Mouse (Mus musculus): ENCODE results near the gene Cdc42ep4. TPM values are rescaled to one million over a fixed set of nuclear protein-coding genes. Genes with fewer than 3 reads are reported as not detected.
A peak's percentile ranks its signal among the peaks of the same experiment; 100 is the strongest.

Cdc42ep4 gene
- polyA plus RNA-seq (2011; ENCODE audit: insufficient read length, low read depth, missing spikeins) = 21.3 and 24.1 TPM in 2 replicates

DNA sequence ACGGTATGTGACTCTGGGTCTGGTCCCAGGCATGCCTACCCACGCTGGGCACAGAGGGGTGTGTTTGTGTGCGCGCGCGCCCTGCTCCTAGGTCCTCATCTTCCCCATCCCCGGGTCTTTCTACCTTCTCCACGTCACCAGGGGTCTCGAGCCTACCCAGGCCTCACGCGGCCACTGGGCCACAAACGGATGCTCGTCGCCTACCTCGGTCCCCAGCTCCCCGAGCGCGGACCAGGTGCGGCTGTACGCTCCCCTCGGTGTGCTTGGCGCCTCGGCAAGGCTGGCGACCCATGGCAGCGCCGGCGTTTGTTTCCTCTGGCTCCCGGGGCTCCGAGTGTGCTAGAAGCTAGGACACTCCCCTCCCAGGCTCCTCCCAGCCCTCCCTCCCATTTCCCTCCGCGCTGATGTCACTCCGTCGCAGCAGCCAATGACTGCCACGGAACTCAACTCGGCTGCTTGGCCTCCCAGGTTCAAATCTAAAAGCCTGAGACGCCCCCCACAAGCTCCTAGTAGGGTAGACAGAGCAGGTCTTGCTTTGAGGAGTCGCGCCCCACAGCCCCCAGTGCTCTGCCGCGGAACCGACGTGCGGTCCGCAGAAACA is at the start of gene Cdc42ep4:
Gene Cdc42ep4, minus strand, starts transcription at position 398 of the 601 bp plus-strand sequence.
- H3K4me1 ChIP-seq (ENCODE audit: control insufficient read depth, insufficient read depth, low read length) = peaks cover 9% of the 10 kb centered on the region; the same call in 1 of the 2 replicates
- peak within 1 kb of the TSS; percentile 85 for H3K27ac ChIP-seq (ENCODE audit: insufficient read depth, low read length)
- peak within 1 kb of the TSS; percentile 87 for H3K4me3 ChIP-seq (ENCODE audit: insufficient read depth, low read length)
- TF ChIP-seq POLR2A (IDR thresholded peaks at IDR 0.05; ENCODE audit: low read depth, low read length) = peak; percentile 92
- no peak for TF ChIP-seq CTCF (IDR thresholded peaks at IDR 0.05; ENCODE audit: borderline replicate concordance, insufficient read depth, low read length)

DNA sequence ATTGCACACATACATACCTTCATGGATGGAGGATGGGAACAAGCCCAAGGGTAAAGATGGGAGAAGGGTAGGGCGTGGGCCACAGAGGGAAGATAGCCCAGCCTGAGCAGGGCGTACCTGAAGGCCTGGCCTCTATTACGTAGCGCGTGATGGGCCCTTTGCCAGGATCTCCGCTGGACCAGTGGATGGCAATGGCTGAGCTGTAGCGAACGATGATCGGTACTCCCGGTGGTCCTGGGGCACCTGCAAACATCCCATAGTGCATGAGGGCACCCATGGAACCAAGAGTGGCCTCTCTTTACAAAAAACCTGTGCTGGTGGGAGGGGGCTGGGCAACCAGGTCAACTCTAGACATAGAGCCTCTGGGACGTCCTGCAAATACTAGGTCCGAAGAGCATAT is 48.3 kb upstream of the Cdc42ep4 start:
- TF ChIP-seq CTCF (IDR thresholded peaks at IDR 0.05; ENCODE audit: borderline replicate concordance, insufficient read depth, low read length) = no peak
- TF ChIP-seq POLR2A (IDR thresholded peaks at IDR 0.05; ENCODE audit: low read depth, low read length) = no peak
- Histone ChIP-seq H3K4me3 (ENCODE audit: insufficient read depth, low read length) (no peak overlapping the region), H3K4me1 (ENCODE audit: control insufficient read depth, insufficient read depth, low read length) (no peaks in the 10 kb centered on the region), H3K27ac (ENCODE audit: insufficient read depth, low read length) (no peak overlapping the region)

DNA sequence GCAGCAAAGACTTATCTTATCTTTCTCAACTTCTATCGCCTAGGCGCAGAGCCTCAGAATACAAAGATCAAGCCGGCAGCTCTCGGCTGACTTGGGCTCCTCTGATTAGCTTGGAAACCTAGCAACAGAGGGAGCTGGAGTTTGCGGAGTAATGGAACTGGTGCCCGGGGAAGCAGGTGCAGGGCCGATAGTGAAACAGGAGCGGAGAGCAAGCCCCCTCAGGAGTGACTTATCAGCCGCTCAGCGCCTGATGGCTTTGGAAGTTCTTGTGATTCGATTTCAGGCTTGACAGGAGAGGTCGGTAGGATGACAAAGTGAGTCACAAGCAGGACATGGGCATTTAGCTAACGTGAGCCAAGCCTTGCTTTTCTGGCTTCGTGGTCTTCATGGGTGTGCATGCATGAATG is 47.4 kb upstream of the Cdc42ep4 start:
- Histone ChIP-seq H3K4me3 (ENCODE audit: insufficient read depth, low read length) (no peak overlapping the region), H3K27ac (ENCODE audit: insufficient read depth, low read length) (no peak overlapping the region)
- no peak for TF ChIP-seq POLR2A (IDR thresholded peaks at IDR 0.05; ENCODE audit: low read depth, low read length)
- TF ChIP-seq CTCF (IDR thresholded peaks at IDR 0.05; ENCODE audit: borderline replicate concordance, insufficient read depth, low read length) = no peak

GRCm38 (mm10) chr11:113798011-113798410 is 46.3 kb upstream of the Cdc42ep4 start:
- no peak overlapping the region for H3K4me3 ChIP-seq (ENCODE audit: insufficient read depth, low read length)
- TF ChIP-seq CTCF (IDR thresholded peaks at IDR 0.05; ENCODE audit: borderline replicate concordance, insufficient read depth, low read length) = no peak
- TF ChIP-seq POLR2A (IDR thresholded peaks at IDR 0.05; ENCODE audit: low read depth, low read length) = no peak
- no peaks in the 10 kb centered on the region for H3K4me1 ChIP-seq (ENCODE audit: control insufficient read depth, insufficient read depth, low read length)
- no peak overlapping the region for H3K27ac ChIP-seq (ENCODE audit: insufficient read depth, low read length)

More for the DNA sequence above, 47.4 kb upstream of the Cdc42ep4 start:
- no peaks in the 10 kb centered on the region for H3K4me1 ChIP-seq (ENCODE audit: control insufficient read depth, insufficient read depth, low read length)

DNA sequence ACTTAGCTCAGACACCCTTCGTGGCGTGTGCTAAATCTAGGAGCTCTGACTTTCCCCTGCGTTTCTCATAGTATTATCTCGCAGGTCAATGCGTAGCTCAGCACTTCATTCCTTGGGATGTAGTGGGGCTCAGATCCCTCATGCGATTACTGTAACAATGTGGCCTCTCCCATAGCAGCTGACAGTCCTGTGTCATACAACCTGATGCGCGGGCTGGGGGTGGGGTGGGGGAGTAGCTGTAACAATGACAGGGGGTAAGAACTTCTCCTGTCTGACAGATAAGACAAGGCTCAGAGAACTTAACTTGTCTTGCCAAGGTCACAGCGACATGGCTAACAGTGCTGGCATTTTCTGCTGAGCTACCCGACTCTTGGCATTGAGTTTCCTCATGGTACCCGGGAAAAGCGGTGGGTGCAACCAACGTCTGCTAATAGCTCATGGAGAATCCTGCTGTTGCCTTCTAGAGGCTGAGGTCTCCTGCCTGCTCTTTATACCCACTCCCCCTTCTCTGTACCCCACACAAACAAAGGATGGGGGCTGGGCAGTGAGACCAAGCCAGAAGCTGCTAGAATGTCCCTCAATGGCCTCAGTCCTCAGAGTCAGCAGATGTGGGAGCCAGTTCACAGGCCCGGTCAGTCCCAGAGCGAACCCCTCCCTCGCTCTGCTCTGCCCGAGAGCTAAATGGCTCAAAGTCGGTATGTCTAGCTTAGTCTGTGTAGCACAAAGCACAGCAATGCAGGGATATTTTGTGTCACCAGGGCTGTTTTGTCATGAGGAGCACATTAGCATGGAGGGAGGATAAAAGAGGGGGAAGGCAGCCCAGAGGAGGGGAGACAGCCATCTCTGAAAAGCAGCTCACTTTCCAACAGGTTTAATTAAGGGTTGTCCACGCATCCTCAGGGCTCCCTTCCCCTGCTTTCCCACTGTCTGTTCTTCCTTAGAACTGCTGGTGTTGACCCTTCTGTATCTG is 45.6 kb upstream of the Cdc42ep4 start:
- Histone ChIP-seq H3K4me1 (ENCODE audit: control insufficient read depth, insufficient read depth, low read length) (no peaks in the 10 kb centered on the region), H3K4me3 (ENCODE audit: insufficient read depth, low read length) (no peak overlapping the region), H3K27ac (ENCODE audit: insufficient read depth, low read length) (no peak overlapping the region)
- TF ChIP-seq POLR2A (IDR thresholded peaks at IDR 0.05; ENCODE audit: low read depth, low read length) (no peak), CTCF (IDR thresholded peaks at IDR 0.05; ENCODE audit: borderline replicate concordance, insufficient read depth, low read length) (no peak)

GRCm38 (mm10) chr11:113795846-113796245 is 44.2 kb upstream of the Cdc42ep4 start:
- H3K4me3 ChIP-seq (ENCODE audit: insufficient read depth, low read length) = no peak overlapping the region
- no peak overlapping the region for H3K27ac ChIP-seq (ENCODE audit: insufficient read depth, low read length)
- H3K4me1 ChIP-seq (ENCODE audit: control insufficient read depth, insufficient read depth, low read length) = no peaks in the 10 kb centered on the region
- no peak for TF ChIP-seq CTCF (IDR thresholded peaks at IDR 0.05; ENCODE audit: borderline replicate concordance, insufficient read depth, low read length)
- TF ChIP-seq POLR2A (IDR thresholded peaks at IDR 0.05; ENCODE audit: low read depth, low read length) = no peak

DNA sequence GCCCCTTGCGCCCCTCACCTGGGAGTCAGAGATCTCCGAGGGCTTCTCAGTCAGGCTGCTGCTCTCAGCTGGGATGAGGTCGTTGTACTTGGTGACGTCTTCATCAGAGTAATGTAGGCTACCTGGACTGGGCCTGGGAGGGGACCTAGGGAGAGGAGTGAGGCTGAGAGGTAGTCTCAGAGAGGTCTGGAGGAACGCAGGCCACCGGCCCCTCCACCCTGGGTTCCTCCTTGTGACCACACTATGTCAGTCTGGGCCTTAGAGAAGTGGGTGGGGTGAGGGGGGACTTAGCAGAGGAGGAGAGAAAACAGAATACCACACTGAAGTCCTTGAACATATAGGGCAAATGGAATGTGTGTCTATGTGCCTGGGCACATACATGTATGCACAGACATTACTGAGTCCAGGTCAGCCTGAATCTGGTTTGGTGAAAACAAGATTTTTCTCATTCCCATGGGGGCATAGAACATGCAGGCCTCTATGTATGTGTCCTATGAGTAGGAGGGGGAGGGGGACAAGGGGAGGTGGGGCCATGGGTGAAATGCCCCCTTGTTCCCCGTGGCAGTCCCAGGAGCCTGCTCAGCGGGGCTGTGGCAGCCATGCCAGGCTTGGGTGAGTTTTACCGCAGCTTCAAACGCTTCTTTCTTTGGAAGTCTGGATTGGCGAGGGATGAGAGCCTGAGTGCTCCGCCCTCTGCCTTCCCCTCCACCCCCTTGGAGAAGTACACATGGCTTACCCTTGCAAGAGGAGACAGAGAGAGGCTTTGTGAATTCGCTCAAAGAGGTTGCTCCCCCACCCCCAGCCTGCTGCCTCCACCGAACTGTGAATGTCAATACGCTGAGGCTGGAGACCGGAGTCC is 39.9 kb upstream of the Cdc42ep4 start:
- H3K4me1 ChIP-seq (ENCODE audit: control insufficient read depth, insufficient read depth, low read length) = no peaks in the 10 kb centered on the region

DNA sequence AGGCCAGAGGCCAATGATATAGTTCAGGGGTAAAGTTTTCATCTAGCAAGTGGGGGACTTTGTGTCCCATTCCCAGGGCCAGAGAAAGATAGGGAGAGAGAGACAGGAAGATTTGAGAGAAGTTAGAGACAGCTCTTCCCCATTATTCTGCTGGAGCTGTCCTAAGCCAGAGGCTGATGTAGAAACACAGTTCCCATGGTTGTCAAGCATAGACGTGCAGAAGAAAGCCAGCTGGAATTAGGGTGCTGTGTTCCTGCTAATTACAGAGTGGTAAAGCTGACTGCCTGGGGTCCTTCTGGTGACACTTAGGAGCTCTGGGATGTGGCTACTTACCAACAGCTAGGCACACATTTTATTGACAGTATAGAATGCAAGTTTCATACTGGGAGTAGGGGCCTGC is 37.4 kb upstream of the Cdc42ep4 start:
- TF ChIP-seq POLR2A (IDR thresholded peaks at IDR 0.05; ENCODE audit: low read depth, low read length) (no peak), CTCF (IDR thresholded peaks at IDR 0.05; ENCODE audit: borderline replicate concordance, insufficient read depth, low read length) (no peak)
- no peak overlapping the region for H3K27ac ChIP-seq (ENCODE audit: insufficient read depth, low read length)
- 0 out of 2 replicates have a peak, but pooled peaks cover 3% of the 10 kb centered on the region for H3K4me1 ChIP-seq (ENCODE audit: control insufficient read depth, insufficient read depth, low read length)
- no peak overlapping the region for H3K4me3 ChIP-seq (ENCODE audit: insufficient read depth, low read length)

More for the DNA sequence above, 39.9 kb upstream of the Cdc42ep4 start:
- Histone ChIP-seq H3K27ac (ENCODE audit: insufficient read depth, low read length) (no peak overlapping the region), H3K4me3 (ENCODE audit: insufficient read depth, low read length) (no peak overlapping the region)
- no peak for TF ChIP-seq CTCF (IDR thresholded peaks at IDR 0.05; ENCODE audit: borderline replicate concordance, insufficient read depth, low read length)
- TF ChIP-seq POLR2A (IDR thresholded peaks at IDR 0.05; ENCODE audit: low read depth, low read length) = no peak

GRCm38 (mm10) chr11:113788183-113788789 is 36.6 kb upstream of the Cdc42ep4 start:
- H3K4me1 ChIP-seq (ENCODE audit: control insufficient read depth, insufficient read depth, low read length) = 0 out of 2 replicates have a peak, but pooled peaks cover 3% of the 10 kb centered on the region
- no peak overlapping the region for H3K27ac ChIP-seq (ENCODE audit: insufficient read depth, low read length)
- no peak overlapping the region for H3K4me3 ChIP-seq (ENCODE audit: insufficient read depth, low read length)
- TF ChIP-seq CTCF (IDR thresholded peaks at IDR 0.05; ENCODE audit: borderline replicate concordance, insufficient read depth, low read length) (no peak), POLR2A (IDR thresholded peaks at IDR 0.05; ENCODE audit: low read depth, low read length) (no peak)

Measured in embryonic fibroblast, embryonic 13.5 days (primary cell).